Mouse (Mus musculus) small intestine, adult 2 months (tissue): Measurements from ENCODE around the gene Tmod2. TPM values are rescaled to one million over a fixed set of nuclear protein-coding genes. Genes with fewer than 3 reads are reported as not detected.

Experiments used
- H3K27ac ChIP-seq: fragments of 200-500 bp; 2 replicates; pipeline ENCODE4 v1.5.1; 2012; ENCODE audit warnings: low read depth, low read length, control low read depth, inconsistent platforms; ENCODE audit not compliant: insufficient read depth
- H3K27me3 ChIP-seq: fragments of 200-500 bp; 2 replicates; pipeline ENCODE4 v1.6.1; 2012; ENCODE audit warnings: mild to moderate bottlenecking, moderate library complexity, low read length, inconsistent platforms; ENCODE audit not compliant: control insufficient read depth, insufficient read depth
- H3K36me3 ChIP-seq: fragments of 200-500 bp; 2 replicates; pipeline ENCODE4 v1.6.1; 2012; ENCODE audit warnings: mild to moderate bottlenecking, low read length, control low read depth, inconsistent platforms; ENCODE audit not compliant: control insufficient read depth, insufficient read depth
- H3K4me1 ChIP-seq: fragments of 200-500 bp; 2 replicates; pipeline ENCODE4 v1.6.1; 2012; ENCODE audit warnings: low read length, inconsistent platforms, mixed read lengths; ENCODE audit not compliant: control insufficient read depth, insufficient read depth, insufficient read length
- H3K4me3 ChIP-seq: fragments of 200-500 bp; 2 replicates; pipeline ENCODE4 v1.5.1; 2012; ENCODE audit warnings: low read depth, mild to moderate bottlenecking, control low read depth, inconsistent platforms, low read length, moderate library complexity
- CTCF ChIP-seq: fragments of 200-500 bp; IDR thresholded peaks from 2 replicates; pipeline ENCODE4 v1.5.1; 2012; ENCODE audit warnings: low read depth, mild to moderate bottlenecking, control low read depth, inconsistent platforms, low read length, moderate library complexity, mixed read lengths; ENCODE audit not compliant: insufficient replicate concordance, insufficient read length; ENCODE audit errors: extremely low read depth
- POLR2A ChIP-seq: fragments of 200-500 bp; IDR thresholded peaks from 2 replicates; pipeline ENCODE4 v1.6.1; 2012; ENCODE audit warnings: low read depth, mild to moderate bottlenecking, control low read depth, inconsistent platforms, low read length, moderate library complexity
- WGBS: fragments of 180-500 bp; shearing (Covaris S2); methylation state at CpG from one replicate; pipeline ENCODE4 v1.1.7; 2018; 5-methylcytosine and 5-hydroxymethylcytosine counted together
- polyA plus RNA-seq: library from polyadenylated mRNA; depleted of rRNA; stranded (reverse); fragments of >200 nt; gene quantifications from 2 replicates; pipeline ENCODE4 v1.2.3, GENCODE M21; 2012

Gene Tmod2
- polyA plus RNA-seq, 1 experiment, result 0.42 TPM

- Histone ChIP-seq H3K27ac (no peak overlapping the region), H3K4me3 (no peak overlapping the region), H3K36me3 (no peaks in the 10 kb centered on the region), H3K4me1 (no peaks in the 10 kb centered on the region), H3K27me3 (no peaks in the 10 kb centered on the region; the same call in 1 of the 2 replicates)
- WGBS, result 49% methylated on average over 5 of the region's 5 CpGs
- no peak for TF ChIP-seq CTCF
- no peak for TF ChIP-seq POLR2A
Observed at GRCm38 (mm10) chr9:75599191-75599841, 11.8 kb downstream of the Tmod2 start.

DNA sequence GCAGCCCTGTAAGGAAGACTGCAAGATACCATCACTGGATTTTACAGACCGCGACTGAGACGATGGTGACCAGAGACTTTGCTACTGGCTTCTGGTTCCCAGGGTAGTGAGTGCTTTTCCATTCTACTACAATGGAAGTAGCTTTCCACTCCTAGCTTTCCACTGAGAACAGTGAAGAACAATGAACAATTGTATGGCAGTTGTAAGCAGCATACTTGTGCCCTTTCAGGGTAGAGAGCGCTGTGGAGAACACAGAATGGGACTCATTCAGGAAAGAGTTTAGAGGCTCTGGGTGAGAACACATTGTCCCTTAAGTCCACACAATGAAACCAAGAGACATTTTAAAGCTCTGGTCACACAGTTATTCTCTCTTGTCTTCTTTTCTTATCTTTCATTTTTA is 13.5 kb downstream of the Tmod2 start:
- Histone ChIP-seq H3K36me3 (no peaks in the 10 kb centered on the region), H3K4me1 (no peaks in the 10 kb centered on the region), H3K27me3 (no peaks in the 10 kb centered on the region; the same call in 1 of the 2 replicates), H3K4me3 (no peak overlapping the region), H3K27ac (no peak overlapping the region)
- WGBS, result 88% methylated on average over 4 of the region's 4 CpGs
- TF ChIP-seq CTCF, result no peak
- TF ChIP-seq POLR2A, result no peak

GRCm38 (mm10) chr9:75597036-75597435 is 14.1 kb downstream of the Tmod2 start:
- Histone ChIP-seq H3K36me3 (no peaks in the 10 kb centered on the region), H3K4me1 (no peaks in the 10 kb centered on the region), H3K4me3 (no peak overlapping the region), H3K27ac (no peak overlapping the region), H3K27me3 (no peaks in the 10 kb centered on the region; the same call in 1 of the 2 replicates)
- TF ChIP-seq CTCF (no peak), POLR2A (no peak)
- WGBS, result 81% methylated on average over 13 of the region's 13 CpGs

DNA sequence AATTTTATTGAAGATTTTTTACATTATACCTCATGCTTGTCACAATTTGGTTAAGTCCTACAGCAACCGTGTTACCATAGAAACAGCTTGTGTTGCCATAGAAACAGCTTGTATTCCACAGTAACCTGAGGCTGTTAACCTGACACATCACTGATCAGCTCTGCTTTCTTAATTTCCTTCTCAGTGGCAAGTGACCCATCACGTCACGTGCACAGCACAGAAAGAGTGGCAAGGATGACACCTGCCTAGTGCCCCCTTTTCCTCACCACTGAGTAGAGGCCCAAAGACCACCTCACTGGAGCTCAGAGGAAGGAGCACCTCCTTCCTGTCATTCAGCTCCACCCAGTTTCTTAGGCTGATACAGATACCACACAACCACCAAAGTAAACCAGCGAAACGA is 17.6 kb downstream of the Tmod2 start:
- TF ChIP-seq POLR2A (no peak), CTCF (no peak)
- no peak overlapping the region for H3K27ac ChIP-seq
- H3K36me3 ChIP-seq, result no peaks in the 10 kb centered on the region
- peaks cover 3% of the 10 kb centered on the region; the same call in 1 of the 2 replicates for H3K4me1 ChIP-seq
- 87% methylated on average over 5 of the region's 5 CpGs for WGBS
- H3K27me3 ChIP-seq, result no peaks in the 10 kb centered on the region
- no peak overlapping the region for H3K4me3 ChIP-seq

DNA sequence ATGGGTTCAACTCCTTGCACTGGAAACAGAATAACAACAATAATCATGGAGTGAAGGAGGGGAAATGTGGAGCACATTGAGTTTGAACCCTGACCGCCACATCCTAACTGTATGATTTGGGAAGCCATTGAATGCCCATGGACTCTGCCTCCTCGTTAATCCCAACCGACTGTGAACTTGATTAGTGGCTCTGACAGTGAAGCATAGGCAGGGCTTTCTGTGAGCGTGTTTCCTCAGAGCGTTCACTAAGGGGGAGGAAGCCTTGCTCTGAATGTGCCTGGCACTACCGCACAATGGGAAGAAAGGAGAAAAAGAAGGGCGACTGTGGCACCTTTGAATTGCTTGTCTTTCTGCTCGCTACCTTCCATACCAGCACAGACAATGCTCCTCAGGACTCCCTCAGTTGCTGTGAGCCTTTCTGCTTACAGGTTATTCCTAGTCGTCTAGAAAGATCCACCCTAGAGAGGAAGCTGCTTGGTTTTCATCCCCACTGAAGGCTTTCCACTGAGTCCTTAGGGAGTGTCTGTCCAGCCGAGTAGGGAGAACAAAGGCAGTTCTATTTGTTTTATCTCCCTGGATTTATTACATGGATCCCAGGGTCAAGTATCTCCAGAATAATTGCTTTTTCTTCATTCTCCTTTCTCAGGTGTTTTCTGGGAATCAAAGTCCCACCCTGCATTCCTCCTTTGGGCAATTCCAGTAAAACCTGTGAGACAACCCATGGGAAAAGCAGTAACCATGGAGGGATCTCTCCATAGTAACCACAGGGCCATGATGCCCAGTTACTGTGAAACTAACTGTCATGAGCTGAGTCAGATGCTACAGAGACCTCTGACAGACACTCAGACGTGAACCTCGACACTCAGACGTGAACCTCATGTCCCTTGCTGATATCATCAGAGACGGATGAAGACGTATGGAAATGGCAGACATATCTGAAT is 21.0 kb downstream of the Tmod2 start:
- Histone ChIP-seq H3K27me3 (no peaks in the 10 kb centered on the region), H3K36me3 (no peaks in the 10 kb centered on the region), H3K4me3 (no peak overlapping the region), H3K27ac (no peak overlapping the region), H3K4me1 (peaks cover 3% of the 10 kb centered on the region; the same call in 1 of the 2 replicates)
- WGBS, result 36% methylated on average over 15 of the region's 15 CpGs
- no peak for TF ChIP-seq CTCF
- TF ChIP-seq POLR2A, result no peak

GRCm38 (mm10) chr9:75581694-75582350 is 29.3 kb downstream of the Tmod2 start:
- 42% methylated on average over 7 of the region's 7 CpGs for WGBS

More at GRCm38 (mm10) chr9:75581694-75582350, 29.3 kb downstream of the Tmod2 start:
- Histone ChIP-seq H3K4me3 (no peak overlapping the region), H3K4me1 (no peaks in the 10 kb centered on the region; the same call in 1 of the 2 replicates), H3K27ac (no peak overlapping the region), H3K36me3 (no peaks in the 10 kb centered on the region), H3K27me3 (no peaks in the 10 kb centered on the region)
- no peak for TF ChIP-seq POLR2A
- TF ChIP-seq CTCF, result peak; percentile 45; the same call in 1 of the 2 replicates
